Mouse (Mus musculus) urinary bladder, adult 18-20 months (tissue): Measurements from ENCODE around the gene Kmt2c.

Source experiments
- DNase-seq, 2 experiments: peaks; one replicate each; pipeline ENCODE4 v3.0.0; 2022; ENCODE audit warnings: low spot score in 2 of 2, mixed read lengths in 2 of 2

Kmt2c gene

DNA sequence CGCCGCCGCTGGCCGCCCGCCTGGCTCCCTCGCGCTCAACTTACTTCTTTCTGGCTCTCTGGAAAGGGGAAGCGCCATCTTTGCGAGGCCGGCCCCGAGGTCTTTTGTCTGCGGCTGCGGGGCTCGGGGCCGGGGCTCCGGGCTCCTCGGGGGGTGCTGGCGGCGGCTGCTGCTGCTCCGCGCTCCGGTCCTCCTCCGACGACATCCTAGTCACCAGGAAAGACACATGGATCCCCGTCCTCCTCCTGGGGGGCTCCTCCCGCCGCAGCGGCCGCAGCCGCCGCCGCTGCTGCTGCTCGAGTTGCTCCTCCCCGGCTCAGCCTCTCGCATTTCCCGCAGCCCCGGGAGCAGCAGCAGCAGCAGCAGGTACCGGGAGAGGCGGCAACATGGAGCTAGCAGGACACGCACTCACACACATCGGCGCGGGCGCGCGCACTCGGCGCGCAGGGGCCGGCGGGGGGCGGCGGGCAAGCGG is at the start of gene Kmt2c:
TSS of gene Kmt2c (minus strand) at position 438 of the 475 bp plus-strand sequence.
- DNase-seq = peak; percentile 73

DNA sequence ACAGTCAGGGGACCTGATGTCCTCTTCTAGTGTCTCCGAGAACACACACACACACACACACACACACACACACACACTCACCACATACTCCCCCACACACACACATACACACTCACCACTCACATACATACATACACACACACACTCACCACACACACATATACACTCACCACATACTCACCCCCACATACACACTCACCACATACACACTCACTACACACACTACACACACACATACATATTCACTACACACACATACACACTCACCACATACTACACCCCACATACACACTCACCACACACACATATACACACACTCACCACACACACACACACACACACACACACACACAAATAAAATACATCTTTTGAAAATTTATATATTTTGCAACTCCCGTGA is 48.3 kb upstream of the Kmt2c start:
- DNase-seq = no peak

DNA sequence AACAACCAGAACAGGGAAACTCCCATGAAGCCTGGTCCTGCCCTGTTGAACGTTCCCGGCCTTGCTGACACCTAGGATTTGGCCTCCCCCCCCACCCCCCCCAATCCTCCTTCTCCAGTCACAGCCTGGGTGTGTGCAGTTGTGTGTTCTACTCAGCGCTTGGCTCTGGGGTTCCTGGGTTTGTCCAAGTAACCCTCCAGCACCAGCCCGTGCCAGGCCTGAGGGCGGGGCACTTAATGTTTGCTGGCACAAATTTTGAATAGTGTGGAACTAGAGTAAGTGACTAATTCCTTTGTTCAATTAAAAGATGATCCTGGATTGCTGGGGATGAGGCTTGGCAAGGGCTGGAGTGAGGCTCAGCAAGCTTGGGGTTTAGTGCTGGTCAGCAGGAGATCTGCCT is 46.0 kb upstream of the Kmt2c start:
- peak; percentile 14 to 27 for DNase-seq

DNA sequence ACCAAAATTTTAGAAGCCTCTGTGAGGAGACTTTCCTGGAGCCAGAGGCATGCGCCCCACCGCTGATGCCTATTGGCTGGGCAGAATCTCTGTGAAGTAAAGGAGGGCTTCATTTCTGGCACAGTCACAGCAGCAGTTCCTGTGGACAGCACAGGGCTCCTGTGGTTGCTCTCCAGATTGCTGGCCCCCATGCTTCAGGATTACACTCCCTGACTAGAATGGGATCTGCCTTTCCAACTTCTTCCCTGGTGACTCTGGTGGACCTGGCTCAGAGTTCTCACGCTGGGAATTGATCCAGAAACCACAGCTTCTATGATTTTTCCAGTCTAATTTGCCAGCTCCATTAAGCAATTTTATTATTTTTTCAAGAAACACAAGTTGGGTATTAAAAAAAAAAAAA is 45.5 kb upstream of the Kmt2c start:
- DNase-seq = peak in 1 of 2 experiments; percentile 33

DNA sequence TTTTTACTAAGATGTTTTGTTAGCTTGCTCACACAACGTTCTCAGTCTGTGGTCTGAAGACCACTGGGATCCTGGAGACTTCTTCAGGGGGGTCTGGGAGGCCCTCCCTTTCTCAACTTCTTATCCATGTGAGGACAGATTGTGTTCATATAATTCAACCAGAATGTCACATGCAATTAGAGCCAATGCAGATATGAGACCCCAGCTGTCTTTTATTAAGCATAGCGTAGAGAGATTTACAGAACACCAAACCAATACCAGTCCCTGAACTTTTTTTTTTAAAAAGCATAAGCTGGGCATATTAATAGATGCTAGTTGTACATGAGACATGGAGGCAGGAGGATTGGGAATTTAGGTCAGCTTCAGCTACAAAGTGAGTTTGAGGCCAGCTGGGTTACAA is 43.1 kb upstream of the Kmt2c start:
- no peak for DNase-seq

DNA sequence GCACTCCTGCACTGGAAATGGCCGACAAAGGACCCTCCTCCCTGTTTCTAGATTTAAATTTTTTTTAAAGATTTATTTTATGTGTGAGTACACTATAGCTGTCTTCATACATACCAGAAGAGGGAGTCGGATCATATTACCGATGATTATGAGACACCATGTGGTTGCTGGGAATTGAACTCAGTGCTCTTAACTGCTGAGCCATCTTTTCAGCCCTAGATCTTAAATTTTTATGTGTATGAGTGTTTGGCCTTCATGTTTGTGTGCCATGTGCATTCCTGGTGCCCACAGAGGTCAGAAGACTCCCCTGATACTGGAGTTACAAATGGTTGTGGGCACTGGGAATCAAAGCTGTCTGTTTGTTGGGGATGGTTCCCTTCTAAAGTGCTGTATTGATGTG is 42.3 kb upstream of the Kmt2c start:
- no peak for DNase-seq

DNA sequence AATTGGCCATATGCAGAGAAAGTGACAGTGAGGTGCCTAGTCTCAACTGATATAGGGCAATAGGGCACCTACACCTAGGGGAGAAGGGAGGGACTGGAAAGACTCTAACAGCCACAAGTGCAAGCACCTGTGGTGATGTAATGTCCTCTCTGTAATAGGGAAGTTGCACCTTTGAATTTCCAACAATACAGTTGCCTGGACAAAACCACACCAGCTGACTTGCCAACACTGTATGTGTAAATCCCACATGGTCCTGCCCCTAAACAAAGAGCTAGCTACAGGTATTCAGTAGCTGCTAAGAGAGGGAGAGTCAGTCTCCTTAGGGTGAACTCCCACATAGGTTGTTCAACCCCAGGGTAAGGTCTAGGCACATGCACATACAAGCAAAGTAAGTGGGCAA is 41.8 kb upstream of the Kmt2c start:
- DNase-seq = no peak

DNA sequence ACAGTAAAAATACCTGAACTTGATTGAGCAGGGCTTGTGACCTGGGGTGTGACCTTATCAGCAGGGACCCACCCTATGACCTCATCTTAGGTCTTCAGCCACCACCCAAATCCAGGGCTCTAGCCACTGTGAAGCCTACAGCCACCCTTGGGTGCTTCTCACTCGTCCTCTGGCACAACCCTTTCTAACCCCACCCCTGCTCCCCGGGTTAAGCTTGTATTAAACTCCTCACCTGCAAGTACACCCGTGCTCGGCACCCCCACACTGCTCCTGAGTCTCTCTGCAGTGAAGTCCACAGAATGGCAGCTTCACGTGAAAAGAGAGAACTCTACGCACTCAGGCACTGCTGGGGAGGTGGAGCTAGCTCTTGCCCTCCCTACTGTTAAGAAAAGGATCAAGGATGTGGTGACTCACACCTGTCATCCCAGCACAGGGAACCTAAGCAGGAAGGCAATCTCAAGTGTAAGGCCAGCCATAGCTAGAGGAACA is 38.4 kb upstream of the Kmt2c start:
- peak in 1 of 2 experiments; percentile 14 for DNase-seq

DNA sequence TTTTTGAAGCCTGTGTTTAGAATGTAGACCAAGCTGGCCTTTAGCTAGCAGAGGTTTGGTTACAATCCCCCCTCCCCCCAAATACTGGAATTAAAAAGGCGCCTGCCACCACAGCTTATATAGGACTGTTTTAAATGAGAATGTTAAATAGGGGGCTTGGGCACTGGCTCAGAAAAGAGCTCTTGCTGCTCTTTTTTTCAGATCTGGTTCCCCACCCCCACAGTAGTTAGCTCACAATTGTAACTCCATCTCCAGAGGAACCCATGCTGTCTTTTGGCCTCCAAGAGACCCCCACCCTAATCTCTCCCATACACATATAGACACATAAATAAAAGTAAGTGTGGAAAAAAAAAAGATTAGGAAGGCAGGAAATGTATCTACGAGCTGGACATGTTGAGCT is 37.9 kb upstream of the Kmt2c start:
- no peak for DNase-seq

DNA sequence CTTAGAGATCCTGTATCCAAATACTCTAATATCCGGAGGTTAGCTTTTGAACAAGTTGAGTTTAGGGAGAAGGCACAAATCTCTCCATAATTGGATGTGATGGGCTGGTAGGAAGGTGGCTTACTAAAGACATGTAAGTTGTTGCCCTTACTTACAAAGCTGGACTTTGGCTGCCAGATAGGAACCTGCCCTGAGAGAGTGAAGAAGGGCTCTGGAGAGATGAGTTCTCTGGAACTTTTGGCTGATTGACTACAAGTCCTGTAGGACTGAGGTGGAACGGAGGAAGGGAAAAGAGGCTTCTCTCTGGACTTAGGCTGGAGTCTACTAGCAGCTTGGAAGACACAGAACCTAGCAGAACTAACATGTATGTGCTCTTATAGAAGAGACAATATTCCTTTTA is 37.0 kb upstream of the Kmt2c start:
- no peak for DNase-seq

DNA sequence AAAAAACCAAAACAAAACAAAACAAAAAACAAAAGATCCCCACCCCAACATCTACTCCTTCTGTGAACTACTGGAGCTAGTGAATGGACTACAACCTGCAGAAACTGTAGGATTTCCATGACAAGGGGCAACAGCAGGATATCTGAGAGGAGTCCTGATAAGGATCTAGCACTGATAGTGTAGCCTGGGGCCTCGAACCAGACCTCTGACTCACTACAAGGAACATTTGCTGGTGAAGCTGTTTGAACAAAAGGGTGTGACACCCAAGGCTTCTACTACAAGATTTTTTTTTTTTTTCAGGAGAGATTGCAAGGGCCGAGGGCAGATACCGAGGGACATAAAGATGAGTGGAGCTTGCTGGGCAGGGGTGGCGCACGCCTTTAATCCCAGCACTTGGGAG is 34.7 kb upstream of the Kmt2c start:
- DNase-seq = no peak

DNA sequence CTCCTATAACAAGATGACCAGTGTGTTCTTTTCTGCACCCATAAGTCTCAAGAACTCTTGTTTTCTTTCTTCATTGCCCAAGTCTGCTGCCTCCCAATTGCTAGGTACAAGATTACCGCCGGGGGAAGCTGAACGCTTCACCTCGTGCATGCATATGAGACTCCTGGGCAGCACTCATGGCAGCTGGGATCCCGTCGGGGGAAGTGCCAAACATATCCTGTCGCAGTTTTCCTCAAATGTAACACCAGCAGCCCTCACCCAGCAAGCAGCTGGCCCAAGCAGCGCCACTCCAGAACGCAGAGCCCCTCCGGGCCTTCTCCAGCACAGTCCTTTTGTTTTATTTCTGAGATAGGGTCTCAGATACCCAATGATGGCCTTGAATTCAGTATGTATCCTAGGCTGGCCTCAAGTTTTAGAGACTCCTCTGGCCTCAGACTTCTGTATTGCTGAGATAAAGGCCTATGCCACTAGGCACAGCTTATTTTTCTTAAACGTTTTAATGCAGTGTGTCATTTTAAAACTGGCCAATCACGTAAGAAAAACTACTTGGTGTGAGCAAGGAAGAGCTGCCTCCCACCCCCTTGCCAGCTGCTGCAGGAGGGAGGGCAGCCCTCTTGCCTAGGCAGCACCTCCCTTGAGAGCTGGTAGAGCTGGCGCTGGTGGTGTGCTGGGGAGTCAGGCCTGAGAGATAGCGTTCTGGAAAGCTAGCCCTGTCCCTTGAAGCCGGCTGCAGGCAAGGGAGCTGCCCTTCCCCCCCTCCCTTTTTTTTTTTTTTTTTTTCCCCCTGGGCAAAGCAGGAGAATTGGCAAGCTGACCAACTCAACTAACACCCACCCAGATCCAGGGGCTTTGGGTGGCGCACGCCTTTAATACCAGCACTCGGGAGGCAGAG is 33.9 kb upstream of the Kmt2c start:
- no peak for DNase-seq

DNA sequence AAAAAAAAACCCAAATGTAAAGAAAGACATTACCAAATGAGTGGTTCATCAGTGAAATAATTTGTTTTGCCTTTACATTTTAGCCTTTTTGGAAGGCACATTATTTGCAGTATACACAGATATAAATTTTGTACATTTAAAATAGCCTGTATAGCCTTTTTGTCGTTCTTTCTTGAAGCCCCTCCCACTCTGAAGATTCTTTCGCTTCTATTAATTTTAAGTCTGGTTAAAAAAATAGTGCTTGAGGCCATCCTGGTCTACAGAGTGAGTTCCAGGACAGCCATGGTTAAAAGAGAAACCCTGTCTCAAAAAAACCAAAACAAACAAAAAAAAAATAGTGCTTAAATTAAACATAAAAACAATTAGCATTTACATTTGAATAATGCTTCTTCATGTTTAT is 32.0 kb upstream of the Kmt2c start:
- no peak for DNase-seq

DNA sequence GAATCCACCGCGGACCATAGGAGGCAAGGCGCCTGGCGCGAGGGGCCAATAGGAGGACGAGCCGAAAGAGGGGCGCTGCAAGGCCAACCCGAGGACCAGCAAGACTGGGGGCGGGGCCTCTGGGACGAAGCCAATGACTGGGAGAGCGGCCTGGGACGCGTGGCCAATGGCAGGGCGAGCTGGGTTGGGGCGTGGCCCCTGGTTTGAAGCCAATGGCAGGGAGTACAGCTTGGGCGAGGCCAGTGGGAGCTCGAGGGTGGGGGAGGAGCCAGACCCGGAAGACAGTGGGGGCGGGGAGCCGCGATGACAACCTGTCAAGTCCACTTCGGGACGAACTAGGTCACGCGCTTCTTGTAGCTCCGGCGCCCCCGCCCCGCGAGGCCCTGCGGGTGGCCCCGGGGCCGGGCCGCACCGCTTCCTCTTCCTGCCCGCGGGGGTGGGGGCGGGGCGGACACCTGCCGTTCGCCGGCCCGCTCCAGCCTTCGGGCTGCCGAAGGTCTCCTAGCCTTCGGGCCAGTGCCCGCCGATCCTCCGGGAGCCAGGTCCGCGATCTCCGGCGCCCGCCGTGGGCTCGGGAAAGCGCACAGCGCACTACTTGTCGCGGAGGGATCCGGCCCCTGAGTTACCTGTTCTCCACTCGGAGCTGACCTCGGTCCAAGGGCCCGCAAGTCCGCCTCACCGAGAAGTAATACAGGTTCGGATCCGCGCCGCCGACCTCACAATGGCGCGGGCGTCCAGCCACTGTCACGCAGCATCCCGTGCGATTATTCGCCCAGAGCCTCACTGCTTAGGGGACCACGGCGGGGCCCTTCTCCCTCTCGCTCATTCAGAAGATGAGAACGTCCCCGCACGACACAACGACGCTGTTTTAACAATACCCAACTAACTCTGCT is 31.2 kb upstream of the Kmt2c start:
- DNase-seq = peak; percentile 98 to 100

DNA sequence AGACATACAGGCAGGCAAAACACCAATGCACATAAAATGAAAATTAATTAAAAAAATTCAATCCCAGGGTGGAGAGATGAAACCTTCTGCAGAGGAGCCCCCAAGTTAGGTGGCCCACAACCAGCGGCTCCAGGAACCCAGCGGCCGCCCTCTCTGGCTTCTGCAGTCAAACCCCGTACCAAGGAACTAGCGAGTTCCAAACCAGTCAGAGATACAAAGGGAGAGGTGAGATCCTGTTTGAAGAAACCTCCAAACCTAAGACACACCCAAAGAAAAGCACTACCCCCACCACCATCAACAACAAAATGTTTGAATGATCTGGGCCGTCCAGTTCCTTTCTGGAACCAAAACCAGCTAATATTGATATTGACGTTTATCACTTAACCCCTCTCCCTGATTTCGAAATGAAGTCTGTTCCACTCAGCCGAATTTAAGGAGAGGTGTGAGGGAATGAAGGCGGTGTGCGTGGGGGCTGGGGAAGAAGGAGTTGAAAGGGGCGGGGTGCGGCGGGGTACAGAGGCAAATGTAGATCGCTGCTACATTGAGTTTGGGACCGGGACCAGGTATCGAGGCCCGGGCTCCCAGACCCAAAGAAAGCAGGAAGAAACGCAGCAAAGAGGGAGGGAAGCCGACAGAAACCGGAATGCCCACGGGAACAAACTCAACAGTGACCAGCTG is 30.4 kb upstream of the Kmt2c start:
- no peak for DNase-seq

DNA sequence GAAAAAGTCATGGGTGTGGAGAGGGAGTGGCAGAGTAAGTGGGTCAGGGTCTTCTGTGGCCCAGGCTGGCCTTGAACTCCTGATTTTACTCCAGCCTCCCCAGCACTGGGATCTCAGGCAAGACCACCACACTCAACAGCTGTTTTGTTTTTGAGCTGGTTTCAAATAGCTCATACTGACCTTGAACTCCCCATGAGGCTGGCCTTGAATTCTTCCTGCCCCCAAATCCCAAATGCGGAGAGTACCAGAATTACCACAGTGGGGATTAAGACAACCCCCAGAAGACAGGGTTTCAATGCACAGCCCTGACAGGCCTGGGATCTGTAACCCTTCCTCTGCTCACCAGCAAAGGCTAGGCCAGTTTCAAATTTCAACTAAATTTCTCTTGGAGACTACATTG is 29.4 kb upstream of the Kmt2c start:
- DNase-seq = no peak

DNA sequence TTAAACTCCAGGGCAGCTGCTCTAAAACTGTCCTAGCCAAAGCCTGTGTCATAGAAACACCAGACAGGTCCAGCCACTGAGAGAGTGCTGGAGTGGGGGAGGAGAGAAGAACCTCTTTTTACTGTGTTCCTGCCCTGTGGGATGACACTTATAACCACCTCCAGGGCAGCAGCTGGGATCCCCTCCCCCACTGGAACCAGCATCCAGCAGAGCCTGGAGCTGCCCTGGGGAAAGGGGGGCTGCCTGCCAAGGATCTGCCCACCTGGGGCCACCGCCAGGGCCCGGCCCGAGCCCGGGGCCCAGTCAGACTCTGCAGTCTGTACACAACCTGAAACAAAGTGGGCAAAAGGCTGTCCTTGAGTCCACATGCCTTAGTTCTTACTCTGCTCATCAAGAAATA is 28.3 kb upstream of the Kmt2c start:
- DNase-seq = peak in 1 of 2 experiments; percentile 25

DNA sequence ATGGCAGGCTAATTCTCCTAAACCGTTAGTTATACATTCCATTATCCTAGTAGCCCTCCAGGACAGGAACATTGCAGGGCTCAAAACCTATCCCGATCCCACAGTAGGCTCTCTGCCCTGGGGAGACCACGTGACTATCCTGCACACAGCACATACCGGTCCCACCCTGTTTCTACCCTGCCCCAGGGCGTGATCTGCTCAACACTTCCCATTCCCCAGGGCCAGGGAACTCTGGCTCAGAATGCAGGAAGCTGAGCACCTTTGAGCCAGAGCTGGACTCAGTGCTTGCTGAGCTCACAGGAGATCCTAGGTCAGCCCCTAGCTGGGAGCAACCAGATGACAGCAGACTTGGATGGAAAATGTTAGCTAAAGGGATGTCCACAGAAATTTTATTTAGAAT is 27.5 kb upstream of the Kmt2c start:
- peak in 1 of 2 experiments; percentile 34 for DNase-seq

DNA sequence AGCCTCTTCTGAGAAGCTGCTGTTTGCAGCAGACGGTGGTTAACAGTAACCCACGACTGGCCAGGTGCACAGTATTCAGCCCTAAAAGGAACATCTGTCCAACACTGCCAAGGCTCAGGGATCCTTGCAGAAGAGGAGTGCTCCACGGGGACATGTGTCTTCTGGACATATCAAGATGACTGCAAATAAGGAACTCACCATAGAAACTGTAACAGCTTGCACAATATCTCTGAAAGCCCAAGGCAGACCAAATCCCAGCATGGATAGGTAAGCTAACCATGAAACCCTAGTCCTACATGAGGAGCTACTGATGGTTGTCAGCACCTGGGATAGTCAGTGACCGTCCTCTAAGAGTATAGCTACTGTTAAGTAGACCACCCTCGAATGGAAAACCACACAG is 22.9 kb upstream of the Kmt2c start:
- no peak for DNase-seq

DNA sequence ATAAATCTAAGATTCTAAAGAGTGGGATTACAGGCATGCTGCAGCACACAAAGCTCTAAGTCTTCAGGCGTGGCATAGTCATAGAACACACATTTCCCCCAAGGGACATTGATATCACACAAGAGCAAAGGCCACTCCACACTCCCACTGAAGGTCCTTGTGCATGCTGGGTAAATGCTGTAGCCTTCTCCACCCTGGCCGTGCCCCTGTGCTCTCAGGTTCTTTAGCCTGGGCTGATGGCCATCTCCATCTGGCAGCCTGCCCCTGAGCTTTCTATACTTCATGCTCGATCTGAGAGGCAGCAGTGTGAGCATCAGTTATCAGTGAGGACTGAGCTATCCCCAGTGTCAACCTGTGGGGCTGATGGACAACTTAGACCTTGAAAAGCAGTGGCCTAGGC is 21.2 kb upstream of the Kmt2c start:
- no peak for DNase-seq

DNA sequence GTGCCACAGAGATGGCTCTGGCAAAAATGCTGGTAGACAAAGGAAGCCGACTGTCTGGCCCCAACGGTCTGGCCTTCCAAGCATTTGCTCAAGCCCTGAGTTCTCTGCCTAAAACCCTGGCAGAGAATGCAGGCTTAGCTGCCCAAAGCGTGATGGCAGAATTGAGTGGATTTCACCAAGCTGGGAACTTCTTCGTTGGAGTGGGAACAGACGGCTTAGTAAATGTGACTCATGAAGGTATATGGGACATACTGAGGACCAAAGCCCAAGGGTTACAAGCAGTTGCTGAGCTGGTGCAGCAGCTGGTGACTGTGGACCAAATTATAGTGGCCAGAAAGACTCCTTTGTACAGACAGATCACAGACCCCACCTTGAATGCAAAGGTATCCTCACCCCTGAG is 19.0 kb upstream of the Kmt2c start:
- DNase-seq = no peak
